Comparison of ENCODE assay signal across 9 mouse cellular contexts in the genomic region with DNA sequence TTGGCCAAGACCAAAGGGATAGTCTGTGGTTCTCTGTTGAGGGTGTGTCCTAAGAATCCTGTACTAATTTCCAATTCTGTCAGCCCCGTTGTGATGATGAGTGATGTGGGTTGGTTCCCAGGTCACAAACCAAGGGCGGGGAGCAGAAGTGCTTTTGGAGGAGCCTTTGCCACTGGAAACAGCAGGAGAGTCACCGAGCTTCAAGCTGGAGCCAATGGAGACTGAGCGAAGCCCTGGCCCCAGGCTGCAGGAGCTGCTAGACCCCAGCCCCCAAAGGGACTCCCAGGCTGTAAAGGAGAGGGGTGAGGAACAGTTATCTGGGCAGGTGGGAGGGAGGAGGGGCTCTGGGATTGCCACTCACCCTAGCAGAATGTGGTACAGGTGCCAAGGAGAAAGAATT. TPM values are rescaled to one million over a fixed set of nuclear protein-coding genes. Genes with fewer than 3 reads are reported as not detected.
DNase-seq lines count a peak whose midpoint lies in the region; ATAC-seq and TF ChIP-seq lines count a peak whose summit lies in the region.
"Had no signal": no experiment of that assay in that cellular context is flagged by ENCODE, and none has a peak within 500 bp of the region (broad histone marks: within the 10 kb centered on the region; RNA-seq: fewer than 3 reads in every experiment).

No protein-coding gene starts in this region.

- intact Hi-C loops in left cerebral cortex, postnatal 4 days (cut with DNase I): no loop called here
- intact Hi-C loops in left cerebral cortex, adult 2 months (cut with DNase I): loop anchor here (10.0 kb wide), 2 partner anchors 99 to 259 kb away; partner anchors contain the start of genes Slx4 and Zfp174

- peak overlapping the region; percentile 73 for H3K9ac ChIP-seq in CH12.LX (ENCODE audit: insufficient read depth, low read depth)
- peak overlapping the region; percentile 45; the same call in 1 of the 2 replicates for H3K9ac ChIP-seq in forebrain, embryonic 13.5 days
- H3K9ac ChIP-seq in liver, embryonic 13.5 days: peak overlapping the region; percentile 90

- TF ChIP-seq CTCF in CH12.LX (conservative IDR thresholded peaks at IDR 0.05 in 1 of 2, IDR thresholded peaks at IDR 0.05 in 1 of 2; ENCODE audit: low read depth in 2 of 2, low read length in 2 of 2): no peak
- no peak for TF ChIP-seq CTCF in left cerebral cortex, adult 2 months (IDR thresholded peaks at IDR 0.05)

- in situ Hi-C loops in CH12.LX (cut with MboI; ENCODE audit: low pct_ligation_motif_present, low pct_unique_long_range_greater_than_20kb, low sequenced_read_pairs): no loop called here

- H3K4me2 ChIP-seq in CH12.LX (ENCODE audit: insufficient read depth, low read depth, poor library complexity, severe bottlenecking): peak overlapping the region; percentile 93
- H3K4me2 ChIP-seq in forebrain, embryonic 13.5 days: peak overlapping the region; percentile 91
- H3K4me2 ChIP-seq in liver, embryonic 13.5 days: peak overlapping the region; percentile 92

- no peak overlapping the region for H3K27ac ChIP-seq in CH12.LX (ENCODE audit: insufficient read depth, low read depth)
- H3K27ac ChIP-seq in forebrain, embryonic 13.5 days: no peak overlapping the region
- H3K27ac ChIP-seq in liver, embryonic 13.5 days: no peak overlapping the region
- no peak overlapping the region for H3K27ac ChIP-seq in left cerebral cortex, adult 2 months

- H3K9me3 ChIP-seq in CH12.LX (replicated peaks; ENCODE audit: low read length): peaks cover 23% of the 10 kb centered on the region
- H3K9me3 ChIP-seq in forebrain, embryonic 13.5 days (replicated peaks): peaks cover 22% of the 10 kb centered on the region
- H3K9me3 ChIP-seq in liver, embryonic 13.5 days (replicated peaks): peaks cover 10% of the 10 kb centered on the region

- TF ChIP-seq POLR2A in CH12.LX (IDR thresholded peaks at IDR 0.05; ENCODE audit: low read depth, low read length): no peak

- 97% methylated on average over 4 of the region's 4 CpGs for WGBS in forebrain, embryonic 13.5 days
- whole genome bisulfite sequencing in liver, embryonic 13.5 days (ENCODE audit: insufficient replicate concordance): 65% methylated on average over 4 of the region's 4 CpGs

- peaks cover 3 to 38% of the 10 kb centered on the region in 2 experiments; a peak in 3 of 4 replicates for H3K4me1 ChIP-seq in CH12.LX (ENCODE audit: control insufficient read depth in 1 of 2, insufficient read depth in 2 of 2)
- H3K4me1 ChIP-seq in forebrain, embryonic 13.5 days: peaks cover 27% of the 10 kb centered on the region
- peaks cover 29% of the 10 kb centered on the region for H3K4me1 ChIP-seq in liver, embryonic 13.5 days (replicated peaks)

- peaks cover 32 to 46% of the 10 kb centered on the region in 2 experiments for H3K36me3 ChIP-seq in CH12.LX (replicated peaks in 1 of 2; ENCODE audit: control insufficient read depth in 1 of 2, insufficient read depth in 1 of 2, low read length in 1 of 2)
- H3K36me3 ChIP-seq in forebrain, embryonic 13.5 days (ENCODE audit: poor library complexity, severe bottlenecking): peaks cover 49% of the 10 kb centered on the region
- H3K36me3 ChIP-seq in liver, embryonic 13.5 days: peaks cover 47% of the 10 kb centered on the region

- no peak for TF ChIP-seq RAD21 in CH12.LX (IDR thresholded peaks at IDR 0.05; ENCODE audit: low read depth, low read length)

- peaks cover 30% of the 10 kb centered on the region for H3K79me2 ChIP-seq in CH12.LX (replicated peaks; ENCODE audit: control insufficient read depth, extremely low read depth, insufficient read depth, poor library complexity, severe bottlenecking)

- H3K27me3 ChIP-seq in CH12.LX (replicated peaks): no peaks in the 10 kb centered on the region
- H3K27me3 ChIP-seq in forebrain, embryonic 13.5 days: no peaks in the 10 kb centered on the region
- H3K27me3 ChIP-seq in liver, embryonic 13.5 days: no peaks in the 10 kb centered on the region

- dilution Hi-C loops in CH12.LX (cut with MboI; ENCODE audit: extremely low pct_ligation_motif_present, extremely low pct_unique_long_range_greater_than_20kb, low sequenced_read_pairs): no loop called here

- DNase-seq in cerebellum, adult 9-11 months: peak; percentile 51
- no peak for DNase-seq in CH12.LX (ENCODE audit: extremely low read depth)
- no peak for DNase-seq in liver, embryonic 13.5 days
- DNase-seq in left cerebral cortex, postnatal 4 days: no peak
- DNase-seq in left cerebral cortex, adult 2 months (ENCODE audit: extremely low spot score in 1 of 2, low spot score in 2 of 2): no peak
- DNase-seq in right cerebral cortex, postnatal 25 days: no peak

- TF ChIP-seq EP300 in CH12.LX (IDR thresholded peaks at IDR 0.05; ENCODE audit: low read length): no peak

- ATAC-seq in cerebellum, adult (ENCODE audit: insufficient number of reproducible peaks, low FRiP score, low TSS enrichment): no peak
- no peak for ATAC-seq in forebrain, embryonic 13.5 days
- ATAC-seq in liver, embryonic 13.5 days (ENCODE audit: low read depth): no peak

- peak overlapping the region; percentile 64 to 99 (median 66) for H3K4me3 ChIP-seq in CH12.LX (replicated peaks in 1 of 3; ENCODE audit: low read depth in 2 of 3, low read length in 2 of 3, poor library complexity in 1 of 3)
- peak overlapping the region; percentile 91 for H3K4me3 ChIP-seq in forebrain, embryonic 13.5 days
- peak overlapping the region; percentile 90 for H3K4me3 ChIP-seq in liver, embryonic 13.5 days (replicated peaks)
- H3K4me3 ChIP-seq in left cerebral cortex, adult 2 months: no peak overlapping the region; the same call in 1 of the 2 replicates

TF ChIP-seq in CH12.LX, 34 proteins besides CTCF, POLR2A, EP300 and RAD21:
- TF ChIP-seq RCOR1 (conservative IDR thresholded peaks at IDR 0.05; ENCODE audit: low read depth, low read length) (no peak), PAX5 (IDR thresholded peaks at IDR 0.05; ENCODE audit: low read length) (no peak), MAZ (IDR thresholded peaks at IDR 0.05; ENCODE audit: low read depth, low read length) (no peak), MXI1 (IDR thresholded peaks at IDR 0.05; ENCODE audit: low read depth, low read length) (no peak), TCF12 (IDR thresholded peaks at IDR 0.05; ENCODE audit: low read depth, low read length) (no peak), TBP (conservative IDR thresholded peaks at IDR 0.05; ENCODE audit: low read depth, low read length) (no peak), POLR2AphosphoS2 (IDR thresholded peaks at IDR 0.05; ENCODE audit: low read depth, low read length) (no peak), SMC3 (IDR thresholded peaks at IDR 0.05; ENCODE audit: low read depth, low read length) (no peak), ZC3H11A (IDR thresholded peaks at IDR 0.05; ENCODE audit: low read depth, low read length) (no peak), NELFE (IDR thresholded peaks at IDR 0.05; ENCODE audit: low read depth, low read length) (no peak), ZNF384 (IDR thresholded peaks at IDR 0.05; ENCODE audit: low read depth, low read length) (no peak), ZMIZ1 (IDR thresholded peaks at IDR 0.05; ENCODE audit: low read depth, low read length) (no peak), JUN (IDR thresholded peaks at IDR 0.05; ENCODE audit: insufficient read depth, low read depth, low read length) (no peak), JUND (conservative IDR thresholded peaks at IDR 0.05; ENCODE audit: low read depth, low read length) (no peak), NRF1 (IDR thresholded peaks at IDR 0.05; ENCODE audit: low read depth, low read length) (no peak), MEF2A (IDR thresholded peaks at IDR 0.05; ENCODE audit: borderline replicate concordance, low read depth, low read length) (no peak)
TF ChIP-seq in CH12.LX: peak in this region for 0.

RNA-seq across cellular contexts. Expression of gene Zfp263, which starts 1.8 kb away (rescaled TPM):
- total RNA-seq in CH12.LX (2012; rRNA removed) (17.4 and 22.2 TPM in 2 replicates), CH12.LX (2014; rRNA removed) (24.2 and 25.8 TPM in 2 replicates)
- polyA plus RNA-seq in CH12.LX (2012; ENCODE audit: insufficient read length, low read depth): 20.4 and 21.4 TPM in 2 replicates
- 57.0 and 59.2 TPM in 2 replicates for polyA plus RNA-seq in forebrain, embryonic 13.5 days (2015; fragmentation: Nextera tagmentation; extraction: Ambion mirVana)
- polyA plus RNA-seq in liver, embryonic 13.5 days (2015; fragmentation: Nextera tagmentation; extraction: Ambion mirVana): 13.7 and 15.3 TPM in 2 replicates
- 10 to 100 TPM; 24.9 to 26.9 TPM for total RNA-seq in left cerebral cortex, postnatal 4 days (2021)
- 10 to 100 TPM; 18.5 to 18.7 TPM for total RNA-seq in left cerebral cortex, adult 2 months (2021)
- polyA plus RNA-seq: C2C12 had no signal

RNA-seq across cellular contexts. Expression of gene Mefv, which starts 27.8 kb away (rescaled TPM):
- not detected in 2 replicates for total RNA-seq in CH12.LX (2012; rRNA removed)
- total RNA-seq in CH12.LX (2014; rRNA removed): not detected in 2 replicates
- not detected in 2 replicates for polyA plus RNA-seq in CH12.LX (2012; ENCODE audit: insufficient read length, low read depth)
- not detected in 2 replicates for polyA plus RNA-seq in forebrain, embryonic 13.5 days (2015; fragmentation: Nextera tagmentation; extraction: Ambion mirVana)
- 0.14 TPM in 1 of 2 replicates, not detected in the other for polyA plus RNA-seq in liver, embryonic 13.5 days (2015; fragmentation: Nextera tagmentation; extraction: Ambion mirVana)
- total RNA-seq in left cerebral cortex, postnatal 4 days (2021): not detected
- total RNA-seq in left cerebral cortex, adult 2 months (2021): not detected
- polyA plus RNA-seq: C2C12 had no signal
